Mouse (Mus musculus): Measurements from ENCODE around the gene P2rx1. TPM values are rescaled to one million over a fixed set of nuclear protein-coding genes. Genes with fewer than 3 reads are reported as not detected.

P2rx1 gene
- polyA plus RNA-seq, 1 experiment = not detected

DNA sequence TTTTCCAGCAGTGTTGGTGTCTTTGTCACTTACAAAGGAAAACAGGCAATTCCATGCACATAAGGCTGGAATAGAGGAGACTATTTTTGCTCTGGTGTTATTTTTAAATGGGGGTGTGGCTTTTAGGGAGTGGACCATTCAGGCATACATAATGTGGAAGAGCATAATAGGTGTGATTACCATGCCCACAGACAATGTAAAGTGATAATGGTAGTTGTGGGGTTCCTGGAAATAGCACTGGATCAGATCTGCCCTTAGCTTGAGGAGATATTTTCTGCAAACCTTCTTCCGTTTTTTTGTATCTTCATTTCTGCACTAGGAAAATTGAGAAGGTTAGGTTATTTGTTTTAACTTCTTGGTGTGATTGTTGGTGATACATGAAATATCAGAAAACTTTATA, 53.9 kb downstream of the P2rx1 start:
- no peak overlapping the region for H3K27ac ChIP-seq (ENCODE audit: insufficient read depth, low read length)
- H3K4me3 ChIP-seq (ENCODE audit: insufficient read depth, low read length) = no peak overlapping the region
- H3K4me1 ChIP-seq (ENCODE audit: control insufficient read depth, insufficient read depth, low read length) = no peaks in the 10 kb centered on the region
- TF ChIP-seq CTCF (IDR thresholded peaks at IDR 0.05; ENCODE audit: borderline replicate concordance, insufficient read depth, low read length) (no peak), POLR2A (IDR thresholded peaks at IDR 0.05; ENCODE audit: low read depth, low read length) (no peak)

DNA sequence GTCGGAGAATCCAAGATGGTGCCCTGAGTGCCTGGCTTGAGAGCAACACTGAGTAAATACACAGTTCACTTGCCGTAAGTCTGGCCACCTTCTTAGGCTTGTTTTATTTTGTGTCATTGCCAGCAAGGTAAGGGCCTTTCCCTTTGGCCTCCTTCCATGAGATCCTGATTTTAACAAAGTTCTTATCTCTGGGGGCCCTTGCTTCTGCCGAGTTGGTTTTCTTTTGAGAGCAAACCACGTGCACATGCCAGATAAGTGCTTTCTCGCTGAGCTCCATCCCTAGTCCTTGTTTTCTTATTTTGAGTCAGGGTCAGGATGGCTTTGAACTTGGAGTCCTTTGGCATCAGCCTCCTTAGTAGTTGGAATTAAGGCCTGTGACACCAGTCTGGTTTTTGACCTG, 58.8 kb downstream of the P2rx1 start:
- TF ChIP-seq CTCF (IDR thresholded peaks at IDR 0.05; ENCODE audit: borderline replicate concordance, insufficient read depth, low read length) = no peak
- TF ChIP-seq POLR2A (IDR thresholded peaks at IDR 0.05; ENCODE audit: low read depth, low read length) = no peak

DNA sequence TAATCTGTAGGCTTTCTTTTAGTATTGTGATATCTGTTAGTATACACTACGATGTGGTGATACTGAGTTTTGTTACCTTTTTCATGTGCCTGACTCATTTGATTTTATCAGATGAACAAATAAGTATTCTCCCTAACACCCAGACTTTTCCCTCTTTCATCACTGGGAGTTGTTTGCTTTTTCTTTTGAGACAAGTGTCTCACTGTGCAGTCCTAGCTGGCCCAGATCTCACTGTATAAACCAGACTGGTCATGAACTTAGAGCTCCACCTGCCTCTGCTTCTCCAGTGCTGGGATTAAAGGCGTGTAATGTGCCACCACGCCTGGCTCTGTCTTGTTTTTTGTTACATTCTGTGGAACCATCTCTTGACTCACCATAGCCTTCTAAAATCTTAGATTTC, 60.7 kb downstream of the P2rx1 start:
- H3K4me1 ChIP-seq (ENCODE audit: control insufficient read depth, insufficient read depth, low read length) = no peaks in the 10 kb centered on the region

More for the DNA sequence above, 58.8 kb downstream of the P2rx1 start:
- Histone ChIP-seq H3K4me1 (ENCODE audit: control insufficient read depth, insufficient read depth, low read length) (no peaks in the 10 kb centered on the region), H3K4me3 (ENCODE audit: insufficient read depth, low read length) (no peak overlapping the region), H3K27ac (ENCODE audit: insufficient read depth, low read length) (no peak overlapping the region)

DNA sequence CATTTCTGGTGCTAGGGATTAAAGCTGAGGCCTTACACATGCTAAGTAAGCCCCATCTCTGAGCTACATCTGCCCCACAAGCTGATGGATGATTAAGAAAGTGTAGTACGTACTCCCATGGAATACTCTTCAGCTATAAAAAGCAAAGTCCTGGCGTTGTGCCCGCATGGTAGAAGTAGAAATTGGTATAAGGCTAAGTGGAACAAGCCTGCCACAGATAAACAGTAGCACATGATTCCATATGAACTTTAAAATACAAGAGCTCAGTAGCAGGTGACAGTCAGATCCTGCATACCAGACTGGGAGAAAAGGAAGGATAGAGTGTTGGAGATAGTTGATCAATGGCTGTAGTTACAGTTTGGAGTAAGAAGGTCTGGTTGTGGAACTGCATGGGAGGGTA, 62.5 kb downstream of the P2rx1 start:
- TF ChIP-seq POLR2A (IDR thresholded peaks at IDR 0.05; ENCODE audit: low read depth, low read length) (no peak), CTCF (IDR thresholded peaks at IDR 0.05; ENCODE audit: borderline replicate concordance, insufficient read depth, low read length) (no peak)
- H3K4me3 ChIP-seq (ENCODE audit: insufficient read depth, low read length) = no peak overlapping the region
- no peak overlapping the region for H3K27ac ChIP-seq (ENCODE audit: insufficient read depth, low read length)
- no peaks in the 10 kb centered on the region for H3K4me1 ChIP-seq (ENCODE audit: control insufficient read depth, insufficient read depth, low read length)

More for the DNA sequence above, 60.7 kb downstream of the P2rx1 start:
- Histone ChIP-seq H3K4me3 (ENCODE audit: insufficient read depth, low read length) (no peak overlapping the region), H3K27ac (ENCODE audit: insufficient read depth, low read length) (no peak overlapping the region)
- TF ChIP-seq CTCF (IDR thresholded peaks at IDR 0.05; ENCODE audit: borderline replicate concordance, insufficient read depth, low read length) = no peak
- TF ChIP-seq POLR2A (IDR thresholded peaks at IDR 0.05; ENCODE audit: low read depth, low read length) = no peak

Other genes with a start within 250 kb of the P2rx1 start
- 14.0 and 15.4 TPM in 2 replicates for gene Cyb5d2, start 203.0 kb upstream of the P2rx1 start, polyA plus RNA-seq (2011; ENCODE audit: insufficient read length, low read depth, missing spikeins)
- 30.3 and 47.0 TPM in 2 replicates for gene Zzef1, start 202.9 kb upstream of the P2rx1 start, polyA plus RNA-seq (2011; ENCODE audit: insufficient read length, low read depth, missing spikeins)
- gene Atp2a3, start 37.9 kb upstream of the P2rx1 start, polyA plus RNA-seq (2011; ENCODE audit: insufficient read length, low read depth, missing spikeins) = 0.30 TPM in 1 of 2 replicates, not detected in the other
- gene Camkk1, start 19.9 kb downstream of the P2rx1 start, polyA plus RNA-seq (2011; ENCODE audit: insufficient read length, low read depth, missing spikeins) = 4.2 and 6.7 TPM in 2 replicates
- gene Ncbp3, start 48.7 kb downstream of the P2rx1 start, polyA plus RNA-seq (2011; ENCODE audit: insufficient read length, low read depth, missing spikeins) = 10.2 and 11.1 TPM in 2 replicates
- not detected in 2 replicates for gene Itgae, start 91.5 kb downstream of the P2rx1 start, polyA plus RNA-seq (2011; ENCODE audit: insufficient read length, low read depth, missing spikeins)
- 5.6 and 6.4 TPM in 2 replicates for gene Haspin, start 139.2 kb downstream of the P2rx1 start, polyA plus RNA-seq (2011; ENCODE audit: insufficient read length, low read depth, missing spikeins)
- gene P2rx5, start 161.3 kb downstream of the P2rx1 start, polyA plus RNA-seq (2011; ENCODE audit: insufficient read length, low read depth, missing spikeins) = 4.2 and 4.5 TPM in 2 replicates
- 37.9 and 40.7 TPM in 2 replicates for gene Emc6, start 177.9 kb downstream of the P2rx1 start, polyA plus RNA-seq (2011; ENCODE audit: insufficient read length, low read depth, missing spikeins)
- 129 and 131 TPM in 2 replicates for gene Tax1bp3, start 178.0 kb downstream of the P2rx1 start, polyA plus RNA-seq (2011; ENCODE audit: insufficient read length, low read depth, missing spikeins)
- gene Ctns, start 199.9 kb downstream of the P2rx1 start, polyA plus RNA-seq (2011; ENCODE audit: insufficient read length, low read depth, missing spikeins) = 17.9 and 22.1 TPM in 2 replicates
- gene Shpk, start 200.4 kb downstream of the P2rx1 start, polyA plus RNA-seq (2011; ENCODE audit: insufficient read length, low read depth, missing spikeins) = 2.2 and 2.4 TPM in 2 replicates
- not detected in 2 replicates for gene Trpv1, start 235.2 kb downstream of the P2rx1 start, polyA plus RNA-seq (2011; ENCODE audit: insufficient read length, low read depth, missing spikeins)